Mouse (Mus musculus): ENCODE measurements at regions not wholly inside any gene's neighbourhood (a gene's known extent, or its start where the extent isn't known, plus 50 kb on each side); places are given as distances from the start of the nearest gene placed in this dataset.

GRCm38 (mm10) chr13:35463850-35464249, 195.8 kb upstream of the Cdyl start:
- peak; percentile 18 for DNase-seq (ENCODE audit: low read depth, low spot score)

DNA sequence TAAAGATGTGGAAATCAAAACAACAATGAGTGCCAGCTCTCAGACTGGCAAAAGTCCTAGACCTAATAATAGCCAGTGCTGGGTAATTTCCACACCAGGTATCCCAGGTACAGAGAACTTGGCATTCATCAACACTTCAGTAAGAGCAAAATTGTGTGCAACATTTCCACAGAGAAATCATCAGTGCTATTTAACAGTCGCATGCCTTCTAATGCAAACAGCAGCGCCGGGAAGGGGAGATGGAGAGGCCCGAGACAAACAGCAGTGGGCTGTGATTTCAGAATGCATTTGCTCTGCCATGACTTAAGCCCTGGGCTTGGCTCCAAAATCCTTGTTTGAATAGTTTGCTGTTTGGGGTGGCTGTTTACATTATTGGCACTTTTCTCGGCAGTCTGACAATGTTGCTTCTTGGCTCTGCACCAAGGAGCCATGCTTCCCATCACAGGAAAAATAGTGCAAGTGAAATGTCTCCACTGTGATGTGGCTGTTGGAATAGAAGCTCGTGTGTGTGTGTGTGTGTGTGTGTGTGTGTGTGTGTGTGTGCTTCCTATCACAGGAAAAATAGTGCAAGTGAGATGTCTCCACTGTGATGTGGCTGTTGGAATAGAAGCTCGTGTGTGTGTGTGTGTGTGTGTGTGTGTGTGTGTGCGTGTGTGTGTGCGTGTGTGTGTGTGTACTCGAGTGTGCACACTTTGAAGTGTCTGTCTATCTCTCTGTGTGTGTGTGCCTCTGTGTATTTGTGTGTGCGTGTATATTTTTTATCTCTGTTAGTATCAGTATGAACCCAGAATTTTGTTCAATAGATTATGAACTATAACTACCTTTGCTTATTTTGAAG, 190.1 kb upstream of the Cdyl start:
- DNase-seq (ENCODE audit: low read depth, low spot score): no peak

DNA sequence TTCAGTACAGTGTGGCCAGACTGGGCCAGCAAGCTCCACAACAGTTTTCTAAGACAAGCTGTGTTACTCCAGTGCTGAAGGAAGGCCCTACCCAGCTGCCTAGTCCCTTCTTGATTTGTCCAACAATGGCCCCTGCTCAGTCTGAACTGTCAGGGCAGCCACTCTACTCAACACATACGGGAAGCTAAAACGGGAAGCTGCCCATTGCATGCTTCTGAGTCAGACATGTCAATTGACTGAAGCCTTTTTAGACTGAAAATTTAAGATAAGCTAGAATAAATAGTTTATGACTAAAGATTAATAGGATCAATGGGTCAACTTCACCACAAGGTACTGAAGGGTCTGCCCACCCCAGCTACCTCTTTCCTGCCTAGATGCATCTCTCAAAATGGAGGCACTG, 181.4 kb upstream of the Cdyl start:
- DNase-seq (ENCODE audit: low read depth, low spot score): no peak

- no peak for DNase-seq (ENCODE audit: low read depth, low spot score)
Observed at GRCm38 (mm10) chr13:35482340-35482739, 177.3 kb upstream of the Cdyl start.

DNA sequence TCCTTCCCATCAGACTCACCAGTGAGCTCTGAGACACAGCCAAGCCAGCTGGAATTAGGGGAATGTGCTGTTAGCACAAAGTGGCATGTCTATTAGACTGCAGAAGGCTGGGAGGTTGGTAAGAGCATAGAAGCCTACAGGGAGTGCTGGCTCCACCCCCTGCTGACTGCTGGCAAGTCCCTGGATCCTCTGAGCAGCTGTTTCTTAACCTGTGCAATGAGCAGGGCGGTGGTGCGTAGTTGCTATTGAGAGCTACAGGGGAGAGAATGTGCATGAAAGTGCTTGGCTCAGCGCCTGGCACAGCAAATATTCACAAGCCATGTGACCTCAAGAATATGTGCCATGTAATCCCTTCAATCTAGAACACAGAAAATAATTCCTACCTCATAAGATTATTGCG, 173.5 kb upstream of the Cdyl start:
- DNase-seq (ENCODE audit: low read depth, low spot score): no peak

DNA sequence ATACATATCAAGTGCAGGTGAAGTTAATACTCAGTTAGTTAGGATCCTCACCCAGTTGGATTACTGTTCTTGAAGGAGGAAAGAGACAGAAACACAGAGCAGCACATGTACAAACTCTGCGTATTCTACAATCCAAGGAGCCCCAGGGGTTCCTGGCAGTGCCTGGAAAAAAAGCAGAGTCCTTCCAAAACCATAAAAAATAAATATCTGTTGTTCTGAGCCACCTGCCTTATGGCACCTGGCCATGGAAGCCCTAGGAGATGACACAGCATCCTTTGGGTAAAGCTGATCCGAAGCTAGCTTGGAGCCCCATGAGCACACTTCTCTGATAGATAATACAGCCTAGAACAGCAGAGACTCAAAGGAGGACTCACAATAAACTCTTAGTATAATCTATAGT, 159.9 kb upstream of the Cdyl start:
- no peak for DNase-seq (ENCODE audit: low read depth, low spot score)

GRCm38 (mm10) chr13:35500891-35501290, 158.7 kb upstream of the Cdyl start:
- no peak for DNase-seq (ENCODE audit: low read depth, low spot score)

- no peak for DNase-seq (ENCODE audit: low read depth, low spot score)
Observed at GRCm38 (mm10) chr13:35501351-35502146, 158.1 kb upstream of the Cdyl start.

GRCm38 (mm10) chr13:35502147-35502522, 157.5 kb upstream of the Cdyl start:
- DNase-seq (ENCODE audit: low read depth, low spot score): no peak

GRCm38 (mm10) chr13:35503362-35503821, 156.2 kb upstream of the Cdyl start:
- peak; percentile 54 for DNase-seq (ENCODE audit: low read depth, low spot score)

DNA sequence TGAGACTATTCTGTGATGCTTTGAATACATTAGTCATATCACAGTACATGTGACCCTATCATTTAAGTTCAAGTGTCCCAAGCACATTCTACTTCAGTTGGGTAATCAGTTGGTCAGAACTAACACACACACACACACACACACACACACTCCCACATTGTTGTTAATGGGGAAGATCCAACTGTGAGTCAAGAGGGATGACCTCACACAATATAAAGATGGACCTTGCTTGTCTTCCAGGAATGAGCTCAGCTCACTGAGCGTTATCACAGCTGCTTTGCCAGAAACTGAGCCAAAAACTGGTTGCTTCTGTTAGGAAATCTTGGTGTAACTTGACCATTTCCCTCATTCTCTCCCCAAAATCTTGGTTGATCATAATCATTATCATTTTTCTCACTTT, 152.4 kb upstream of the Cdyl start:
- DNase-seq (ENCODE audit: low read depth, low spot score): peak; percentile 63

DNA sequence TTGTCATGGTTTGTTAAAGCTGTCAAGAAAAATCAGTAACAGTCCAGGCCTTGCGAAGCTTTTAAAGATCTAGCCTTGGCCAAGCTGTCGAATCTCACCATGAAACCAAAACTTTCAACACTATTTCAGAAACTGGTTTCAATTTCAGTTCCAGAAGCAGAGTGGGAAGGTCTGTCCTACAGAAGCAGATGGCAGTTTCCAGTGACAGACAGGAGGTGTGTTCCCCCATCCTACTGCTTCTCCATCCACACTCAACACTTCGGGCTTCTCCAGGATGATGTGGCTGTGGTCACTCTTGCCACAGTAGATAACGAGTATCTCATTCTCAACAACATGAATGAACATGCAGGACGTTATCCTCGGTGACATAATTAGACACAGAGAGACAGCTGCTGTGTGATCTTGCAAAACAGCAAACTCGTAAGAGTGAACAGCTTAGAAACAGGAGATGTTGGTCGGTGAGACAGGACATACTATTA, 147.6 kb upstream of the Cdyl start:
- DNase-seq (ENCODE audit: low read depth, low spot score): no peak

- DNase-seq (ENCODE audit: low read depth, low spot score): no peak
Observed at GRCm38 (mm10) chr13:35513120-35513519, 146.5 kb upstream of the Cdyl start.

DNA sequence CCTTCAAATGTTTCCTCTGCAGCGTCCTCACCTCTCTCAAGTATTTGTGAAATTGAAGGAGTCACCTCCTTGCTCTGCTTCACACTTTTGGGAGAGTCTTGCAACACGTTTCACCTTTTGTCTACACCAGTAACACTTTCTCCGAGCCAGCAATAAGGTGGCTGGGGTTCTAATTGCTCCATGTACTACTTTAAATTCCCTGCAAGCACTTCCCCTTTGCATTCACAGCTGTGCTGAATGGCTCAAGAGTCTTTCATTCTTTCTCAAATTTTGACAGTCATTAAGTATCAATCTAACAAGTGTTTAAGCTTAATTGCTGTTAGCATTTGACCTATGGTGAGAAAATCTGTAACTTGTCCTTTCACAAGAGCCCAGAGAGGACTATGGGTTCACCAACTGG, 144.3 kb upstream of the Cdyl start:
- no peak for DNase-seq (ENCODE audit: low read depth, low spot score)

DNA sequence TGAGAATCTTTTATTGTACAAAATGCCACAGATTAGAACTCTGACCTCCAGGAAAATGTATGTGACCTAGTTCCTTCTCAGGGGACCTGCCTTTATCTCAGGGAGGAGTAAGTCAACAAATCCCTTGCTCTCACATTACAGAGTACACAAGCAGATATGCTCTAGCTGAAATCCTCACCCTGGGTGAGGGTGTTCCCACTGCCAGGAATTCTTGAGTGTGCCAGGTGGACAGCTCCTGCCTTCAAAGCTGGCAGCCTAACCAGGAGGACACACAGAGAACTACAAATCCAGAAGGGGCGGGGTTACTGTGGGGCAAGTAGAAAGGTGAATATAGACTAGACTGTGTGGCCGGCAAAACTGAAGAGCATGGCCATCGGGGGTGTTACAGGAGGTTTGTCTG, 141.9 kb upstream of the Cdyl start:
- no peak for DNase-seq (ENCODE audit: low read depth, low spot score)

GRCm38 (mm10) chr13:35522272-35522671, 137.4 kb upstream of the Cdyl start:
- DNase-seq (ENCODE audit: low read depth, low spot score): no peak

GRCm38 (mm10) chr13:35529577-35529976, 130.1 kb upstream of the Cdyl start:
- DNase-seq (ENCODE audit: low read depth, low spot score): no peak

DNA sequence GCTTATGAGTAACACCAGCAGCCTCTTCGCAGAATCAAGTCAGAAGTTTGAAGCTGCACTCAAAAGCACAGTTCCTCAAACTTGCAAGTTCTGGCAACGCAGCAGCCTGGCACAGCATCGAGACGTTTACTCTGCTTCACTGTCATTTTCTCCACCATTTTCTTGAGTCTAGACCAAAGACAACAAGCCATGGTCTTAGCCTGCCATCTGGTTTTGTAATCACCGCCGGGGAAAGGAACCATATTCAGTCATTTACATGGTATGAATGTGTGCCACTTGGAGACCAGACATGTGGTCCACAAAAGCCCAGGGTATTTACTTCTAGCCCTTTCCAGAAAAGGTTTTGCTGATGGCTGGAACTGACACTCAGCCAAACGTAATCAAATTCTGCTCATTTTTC, 122.5 kb upstream of the Cdyl start:
- DNase-seq (ENCODE audit: low read depth, low spot score): no peak

DNA sequence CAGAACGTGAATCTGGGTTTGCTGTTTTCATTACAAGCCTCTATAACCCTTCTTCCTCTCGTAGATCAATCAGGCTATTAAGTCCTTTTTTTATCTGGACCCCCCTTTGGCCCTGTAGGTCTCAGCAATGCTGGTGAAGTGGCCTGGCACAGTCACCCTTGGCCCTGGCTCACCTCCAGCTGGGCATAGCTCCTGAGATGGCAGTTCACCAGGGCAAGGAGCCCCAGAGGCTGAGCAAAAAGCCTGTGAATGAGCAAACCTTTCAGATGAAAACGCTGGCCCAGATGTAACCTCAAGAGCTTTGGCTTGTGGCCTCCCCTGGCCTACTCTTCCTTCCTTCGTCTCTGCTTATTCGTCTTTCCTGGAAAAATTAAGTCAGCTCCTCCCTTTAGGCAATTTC, 121.7 kb upstream of the Cdyl start:
- DNase-seq (ENCODE audit: low read depth, low spot score): peak; percentile 7

- no peak for DNase-seq (ENCODE audit: low read depth, low spot score)
Observed at GRCm38 (mm10) chr13:35540433-35540832, 119.2 kb upstream of the Cdyl start.

GRCm38 (mm10) chr13:35541053-35541452, 118.6 kb upstream of the Cdyl start:
- no peak for DNase-seq (ENCODE audit: low read depth, low spot score)

- DNase-seq (ENCODE audit: low read depth, low spot score): no peak
Observed at GRCm38 (mm10) chr13:35564006-35564405, 95.6 kb upstream of the Cdyl start.

- DNase-seq (ENCODE audit: low read depth, low spot score): no peak
Observed at GRCm38 (mm10) chr13:35581616-35582015, 78.0 kb upstream of the Cdyl start.
